Mouse (Mus musculus): ENCODE data around the gene Bcl9. TPM values are rescaled to one million over a fixed set of nuclear protein-coding genes. Genes with fewer than 3 reads are reported as not detected.

Gene Bcl9
- total and polyA plus RNA-seq, 3 experiments = 1.1 to 13.5 (median 3.3) TPM

DNA sequence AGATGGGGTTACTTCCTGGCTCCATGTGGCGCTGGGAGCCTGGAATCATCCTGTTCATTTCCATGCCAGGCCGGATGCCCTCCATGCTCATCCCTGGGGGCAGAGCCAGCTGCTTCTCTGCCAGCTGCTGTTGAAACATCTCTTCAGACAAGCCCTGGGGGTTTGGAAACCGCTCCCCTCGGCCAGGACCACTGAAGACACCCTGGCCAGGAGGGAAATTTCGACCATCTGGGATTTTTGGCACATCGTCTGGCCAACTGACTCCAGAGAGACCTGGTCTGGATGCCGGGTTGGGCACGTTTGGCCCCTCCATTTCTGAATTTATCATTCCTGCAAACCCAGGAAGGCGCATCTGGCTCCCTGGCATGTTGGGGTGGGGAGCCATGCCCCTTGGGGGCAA lies 88.4 kb downstream of the Bcl9 start:
- Histone ChIP-seq H3K9me3 (replicated peaks; ENCODE audit: low read length) (no peaks in the 10 kb centered on the region), H3K4me1 (ENCODE audit: control insufficient read depth in 1 of 2, insufficient read depth in 2 of 2) (peaks cover 0 to 37% of the 10 kb centered on the region in 2 experiments; a peak in 2 of 4 replicates), H3K27me3 (replicated peaks) (no peaks in the 10 kb centered on the region), H3K4me3 (replicated peaks in 1 of 3; ENCODE audit: low read depth in 2 of 3, low read length in 2 of 3, poor library complexity in 1 of 3) (no peak overlapping the region), H3K4me2 (ENCODE audit: insufficient read depth, low read depth, poor library complexity, severe bottlenecking) (no peak overlapping the region), H3K79me2 (replicated peaks; ENCODE audit: control insufficient read depth, extremely low read depth, insufficient read depth, poor library complexity, severe bottlenecking) (no peaks in the 10 kb centered on the region), H3K36me3 (replicated peaks in 1 of 2; ENCODE audit: control insufficient read depth in 1 of 2, insufficient read depth in 1 of 2, low read length in 1 of 2) (peaks cover 56 to 92% of the 10 kb centered on the region in 2 experiments), H3K27ac (ENCODE audit: insufficient read depth, low read depth) (no peak overlapping the region), H3K9ac (ENCODE audit: insufficient read depth, low read depth) (no peak overlapping the region)
- no peak for TF ChIP-seq MYC (IDR thresholded peaks at IDR 0.05; ENCODE audit: low read depth, low read length)
- TF ChIP-seq NELFE (IDR thresholded peaks at IDR 0.05; ENCODE audit: low read depth, low read length) = no peak
- no peak for TF ChIP-seq MEF2A (IDR thresholded peaks at IDR 0.05; ENCODE audit: borderline replicate concordance, low read depth, low read length)
- DNase-seq (ENCODE audit: extremely low read depth) = no peak
- in situ Hi-C loops (cut with MboI; ENCODE audit: low pct_ligation_motif_present, low pct_unique_long_range_greater_than_20kb, low sequenced_read_pairs) (no loop called here), dilution Hi-C loops (cut with MboI; ENCODE audit: extremely low pct_ligation_motif_present, extremely low pct_unique_long_range_greater_than_20kb, low sequenced_read_pairs) (no loop called here)

DNA sequence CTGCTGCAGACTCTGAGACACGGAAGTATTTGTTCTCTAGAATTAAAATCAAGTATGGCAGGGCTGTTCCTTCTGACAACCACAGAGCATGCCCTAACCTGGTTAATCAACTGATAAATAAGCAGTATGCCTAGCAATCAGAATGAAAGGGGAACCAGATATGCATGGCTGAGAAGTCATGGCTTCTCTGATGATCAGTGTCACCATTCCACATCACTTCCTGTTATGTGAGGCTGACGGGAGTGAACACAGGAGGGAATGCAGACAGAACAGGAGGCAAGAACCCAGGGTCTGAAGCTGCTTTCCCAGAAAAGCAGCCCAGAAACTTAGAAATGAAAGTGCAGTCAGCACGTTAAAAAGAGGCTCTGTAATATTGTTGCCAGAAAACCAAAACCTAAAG lies 91.2 kb downstream of the Bcl9 start:
- in situ Hi-C loops (cut with MboI; ENCODE audit: low pct_ligation_motif_present, low pct_unique_long_range_greater_than_20kb, low sequenced_read_pairs) = no loop called here

DNA sequence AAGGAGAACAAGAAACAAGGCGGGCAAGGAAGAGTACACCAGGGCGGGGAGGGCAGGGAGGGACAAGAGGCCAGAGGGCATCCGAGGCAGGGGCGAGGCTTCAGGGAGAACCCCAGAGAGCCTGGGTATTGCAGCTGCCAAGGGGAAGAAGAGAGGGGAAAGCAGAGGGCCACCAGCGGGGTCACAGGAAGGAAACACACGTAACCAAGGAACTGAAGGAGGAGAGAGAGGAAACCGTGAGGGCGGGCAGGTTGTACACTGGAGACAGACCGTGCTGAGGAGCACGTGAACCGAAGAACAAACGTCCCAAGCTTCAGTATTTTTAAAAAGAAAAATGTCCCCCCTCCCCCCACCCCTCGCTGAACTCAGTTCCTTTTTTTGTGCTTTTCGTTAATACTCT lies 93.8 kb downstream of the Bcl9 start:
- H3K9ac ChIP-seq (ENCODE audit: insufficient read depth, low read depth) = no peak overlapping the region
- no peaks in the 10 kb centered on the region for H3K9me3 ChIP-seq (replicated peaks; ENCODE audit: low read length)
- no peaks in the 10 kb centered on the region for H3K27me3 ChIP-seq (replicated peaks)
- peaks cover 24 to 42% of the 10 kb centered on the region in 2 experiments for H3K36me3 ChIP-seq (replicated peaks in 1 of 2; ENCODE audit: control insufficient read depth in 1 of 2, insufficient read depth in 1 of 2, low read length in 1 of 2)
- no peaks in the 10 kb centered on the region for H3K79me2 ChIP-seq (replicated peaks; ENCODE audit: control insufficient read depth, extremely low read depth, insufficient read depth, poor library complexity, severe bottlenecking)
- in situ Hi-C loops (cut with MboI; ENCODE audit: low pct_ligation_motif_present, low pct_unique_long_range_greater_than_20kb, low sequenced_read_pairs) (loop anchor here (5.0 kb wide), 1 partner anchor 128 kb away; no protein-coding TSS in a partner anchor), dilution Hi-C loops (cut with MboI; ENCODE audit: extremely low pct_ligation_motif_present, extremely low pct_unique_long_range_greater_than_20kb, low sequenced_read_pairs) (no loop called here)
- H3K4me3 ChIP-seq (replicated peaks in 1 of 3; ENCODE audit: low read depth in 2 of 3, low read length in 2 of 3, poor library complexity in 1 of 3) = no peak overlapping the region
- peaks cover 4 to 81% of the 10 kb centered on the region in 2 experiments; a peak in 3 of 4 replicates for H3K4me1 ChIP-seq (ENCODE audit: control insufficient read depth in 1 of 2, insufficient read depth in 2 of 2)
- H3K27ac ChIP-seq (ENCODE audit: insufficient read depth, low read depth) = no peak overlapping the region
- H3K4me2 ChIP-seq (ENCODE audit: insufficient read depth, low read depth, poor library complexity, severe bottlenecking) = peak overlapping the region; percentile 37; the same call in 1 of the 2 replicates
- DNase-seq (ENCODE audit: extremely low read depth) = peak; percentile 65
- TF ChIP-seq TCF12 (IDR thresholded peaks at IDR 0.05; ENCODE audit: low read depth, low read length) (no peak), ZKSCAN1 (IDR thresholded peaks at IDR 0.05; ENCODE audit: borderline replicate concordance, low read depth, low read length) (no peak), E2F4 (IDR thresholded peaks at IDR 0.05; ENCODE audit: insufficient replicate concordance, low read depth, low read length) (no peak), JUN (IDR thresholded peaks at IDR 0.05; ENCODE audit: insufficient read depth, low read depth, low read length) (no peak), CHD2 (IDR thresholded peaks at IDR 0.05; ENCODE audit: low read length) (peak; percentile 20; the same call in 1 of the 2 replicates), KAT2A (IDR thresholded peaks at IDR 0.05; ENCODE audit: insufficient replicate concordance, low read length) (no peak), CHD1 (IDR thresholded peaks at IDR 0.05; ENCODE audit: low read depth, low read length) (no peak), MAX (IDR thresholded peaks at IDR 0.05; ENCODE audit: low read length) (no peak), CTCF (conservative IDR thresholded peaks at IDR 0.05 in 1 of 2, IDR thresholded peaks at IDR 0.05 in 1 of 2; ENCODE audit: low read depth in 2 of 2, low read length in 2 of 2) (no peak), JUND (conservative IDR thresholded peaks at IDR 0.05; ENCODE audit: low read depth, low read length) (no peak), RCOR1 (conservative IDR thresholded peaks at IDR 0.05; ENCODE audit: low read depth, low read length) (no peak), ZNF384 (IDR thresholded peaks at IDR 0.05; ENCODE audit: low read depth, low read length) (no peak), HCFC1 (IDR thresholded peaks at IDR 0.05; ENCODE audit: low read depth, low read length) (no peak), ETS1 (conservative IDR thresholded peaks at IDR 0.05; ENCODE audit: low read depth, low read length) (no peak), SMC3 (IDR thresholded peaks at IDR 0.05; ENCODE audit: low read depth, low read length) (no peak), IRF4 (IDR thresholded peaks at IDR 0.05; ENCODE audit: low read depth, low read length) (peak; percentile 48; the same call in 1 of the 2 replicates), PAX5 (IDR thresholded peaks at IDR 0.05; ENCODE audit: low read length) (no peak)

More for the DNA sequence above, 91.2 kb downstream of the Bcl9 start:
- peaks cover 41 to 65% of the 10 kb centered on the region in 2 experiments for H3K36me3 ChIP-seq (replicated peaks in 1 of 2; ENCODE audit: control insufficient read depth in 1 of 2, insufficient read depth in 1 of 2, low read length in 1 of 2)
- peaks cover 4 to 61% of the 10 kb centered on the region in 2 experiments; a peak in 3 of 4 replicates for H3K4me1 ChIP-seq (ENCODE audit: control insufficient read depth in 1 of 2, insufficient read depth in 2 of 2)
- no peak overlapping the region for H3K4me3 ChIP-seq (replicated peaks in 1 of 3; ENCODE audit: low read depth in 2 of 3, low read length in 2 of 3, poor library complexity in 1 of 3)
- no peaks in the 10 kb centered on the region for H3K79me2 ChIP-seq (replicated peaks; ENCODE audit: control insufficient read depth, extremely low read depth, insufficient read depth, poor library complexity, severe bottlenecking)
- H3K4me2 ChIP-seq (ENCODE audit: insufficient read depth, low read depth, poor library complexity, severe bottlenecking) = no peak overlapping the region
- TF ChIP-seq BHLHE40 (IDR thresholded peaks at IDR 0.05; ENCODE audit: low read depth, low read length) (no peak), TBP (conservative IDR thresholded peaks at IDR 0.05; ENCODE audit: low read depth, low read length) (no peak), TCF12 (IDR thresholded peaks at IDR 0.05; ENCODE audit: low read depth, low read length) (no peak), EP300 (IDR thresholded peaks at IDR 0.05; ENCODE audit: low read length) (no peak), PAX5 (IDR thresholded peaks at IDR 0.05; ENCODE audit: low read length) (no peak), POLR2AphosphoS2 (IDR thresholded peaks at IDR 0.05; ENCODE audit: low read depth, low read length) (no peak), KAT2A (IDR thresholded peaks at IDR 0.05; ENCODE audit: insufficient replicate concordance, low read length) (no peak), MAFK (IDR thresholded peaks at IDR 0.05; ENCODE audit: insufficient replicate concordance, low read length) (no peak), NRF1 (IDR thresholded peaks at IDR 0.05; ENCODE audit: low read depth, low read length) (no peak), ZKSCAN1 (IDR thresholded peaks at IDR 0.05; ENCODE audit: borderline replicate concordance, low read depth, low read length) (no peak), ZNF384 (IDR thresholded peaks at IDR 0.05; ENCODE audit: low read depth, low read length) (no peak), CHD1 (IDR thresholded peaks at IDR 0.05; ENCODE audit: low read depth, low read length) (no peak), JUND (conservative IDR thresholded peaks at IDR 0.05; ENCODE audit: low read depth, low read length) (no peak), RAD21 (IDR thresholded peaks at IDR 0.05; ENCODE audit: low read depth, low read length) (no peak), E2F4 (IDR thresholded peaks at IDR 0.05; ENCODE audit: insufficient replicate concordance, low read depth, low read length) (no peak), GABPA (IDR thresholded peaks at IDR 0.05; ENCODE audit: insufficient replicate concordance, low read depth, low read length) (no peak), SIN3A (IDR thresholded peaks at IDR 0.05; ENCODE audit: low read length) (no peak), CHD2 (IDR thresholded peaks at IDR 0.05; ENCODE audit: low read length) (no peak), NELFE (IDR thresholded peaks at IDR 0.05; ENCODE audit: low read depth, low read length) (no peak)
- H3K9ac ChIP-seq (ENCODE audit: insufficient read depth, low read depth) = no peak overlapping the region
- no peaks in the 10 kb centered on the region for H3K27me3 ChIP-seq (replicated peaks)
- H3K9me3 ChIP-seq (replicated peaks; ENCODE audit: low read length) = no peaks in the 10 kb centered on the region
- dilution Hi-C loops (cut with MboI; ENCODE audit: extremely low pct_ligation_motif_present, extremely low pct_unique_long_range_greater_than_20kb, low sequenced_read_pairs) = no loop called here
- no peak overlapping the region for H3K27ac ChIP-seq (ENCODE audit: insufficient read depth, low read depth)
- peak; percentile 29 for DNase-seq (ENCODE audit: extremely low read depth)

Data from CH12.LX (cell line).